Mouse (Mus musculus) gastrocnemius, adult 18-20 months (tissue): ENCODE results near the gene Galnt12. TPM values are rescaled to one million over a fixed set of nuclear protein-coding genes. Genes with fewer than 3 reads are reported as not detected.
A peak's percentile ranks its signal among the peaks of the same experiment; 100 is the strongest.

Experiments
- DNase-seq: peaks from one replicate; pipeline ENCODE4 v3.0.0; 2021; ENCODE audit warnings: low spot score
- total RNA-seq, 2 experiments: library from RNA; stranded (reverse); gene quantifications; 2 replicates each; pipeline ENCODE4 v1.2.3; 2021

Galnt12 gene
- total RNA-seq, 2 experiments from 2014 or later: not detected

- no peak for DNase-seq
Measured at GRCm38 (mm10) chr4:47150806-47151205, 59.1 kb downstream of the Galnt12 start.

DNA sequence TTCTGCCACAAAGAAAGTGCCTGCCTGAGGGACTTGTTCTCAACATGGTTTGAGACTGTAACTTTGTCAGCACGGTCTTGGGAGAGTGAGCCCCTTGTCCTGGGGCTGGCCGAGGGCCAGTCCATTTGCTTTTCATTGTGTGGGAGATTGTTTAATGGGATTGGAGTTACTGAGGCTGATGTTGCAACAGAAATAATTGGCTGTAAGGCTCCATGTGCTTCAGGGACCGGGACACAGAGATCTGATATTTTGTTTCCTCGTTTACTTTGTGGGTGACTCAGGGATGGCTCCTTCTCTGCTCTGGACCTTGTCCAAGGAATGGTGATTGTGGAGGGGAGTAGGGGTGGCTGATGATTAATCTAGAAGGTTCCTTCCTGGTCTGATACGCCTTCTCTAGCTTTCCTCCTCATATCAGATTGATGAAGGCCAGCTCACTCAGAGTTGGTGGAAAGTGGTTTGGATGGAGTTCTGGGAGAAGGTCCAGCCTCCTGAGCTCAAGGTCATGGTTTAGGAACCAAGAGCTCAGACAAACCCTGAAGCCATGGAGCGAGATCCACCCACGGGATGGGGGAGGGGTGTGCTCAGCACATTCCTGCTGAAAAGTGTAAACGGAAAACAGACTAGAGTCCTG lies 60.0 kb downstream of the Galnt12 start:
- peak; percentile 67 for DNase-seq

GRCm38 (mm10) chr4:47161103-47161755 lies 69.5 kb downstream of the Galnt12 start:
- no peak for DNase-seq

DNA sequence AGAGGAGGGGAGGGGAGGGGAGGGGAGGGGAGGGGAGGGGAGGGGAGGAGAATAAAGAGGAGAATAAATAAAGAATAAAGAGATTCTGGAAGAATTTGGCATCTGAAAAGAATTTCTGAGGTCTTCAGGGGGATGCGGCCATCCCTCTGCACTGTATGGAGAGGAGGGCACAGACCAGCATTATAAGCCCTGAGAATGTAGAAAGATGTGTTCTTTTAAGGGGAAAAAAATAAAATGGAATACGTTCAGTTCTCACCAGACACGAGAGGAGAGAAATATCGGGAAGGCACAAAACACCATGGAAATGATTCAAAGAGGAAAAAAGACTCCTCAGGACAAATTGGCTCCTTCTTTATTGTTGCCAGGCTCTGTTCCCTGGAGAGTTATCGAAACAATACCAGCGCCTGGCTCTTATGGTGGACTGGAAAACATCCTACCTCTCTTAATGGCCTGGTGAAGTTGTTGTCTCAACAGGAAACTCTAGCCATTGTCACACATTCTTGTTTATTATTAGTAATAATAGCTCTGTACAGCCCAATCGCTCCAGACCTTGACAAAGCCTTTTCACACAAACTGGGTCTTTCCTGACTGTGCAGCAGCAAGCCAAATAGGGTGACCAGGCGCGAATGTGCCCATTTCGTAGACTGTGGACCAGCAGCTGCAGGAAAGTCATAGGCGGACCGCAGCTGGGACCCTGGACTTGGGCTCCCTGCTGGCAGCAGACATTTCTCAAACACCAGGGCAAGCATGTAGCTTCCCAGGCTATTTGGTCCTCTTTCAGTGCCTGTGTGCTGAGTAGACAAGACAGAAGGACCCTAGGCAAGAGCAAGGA lies 70.3 kb downstream of the Galnt12 start:
- no peak for DNase-seq

- no peak for DNase-seq
Measured at GRCm38 (mm10) chr4:47172314-47172713, 80.6 kb downstream of the Galnt12 start.

Other genes with a start within 250 kb of the Galnt12 start
- under 1 TPM in 1 of 2 experiments, not detected in 1; 0.05 TPM for gene Gabbr2, start 100.0 kb upstream of the Galnt12 start, total RNA-seq
- gene Anks6, start 34.5 kb upstream of the Galnt12 start, total RNA-seq: 1 to 10 TPM; 1.0 to 1.4 TPM
- gene Col15a1, start 116.3 kb downstream of the Galnt12 start, total RNA-seq: 10 to 100 TPM; 21.8 to 25.9 TPM